Mouse (Mus musculus) lung, postnatal 0 days (tissue): ENCODE results near the gene Dmd. TPM values are rescaled to one million over a fixed set of nuclear protein-coding genes. Genes with fewer than 3 reads are reported as not detected.

Experiments used
- ATAC-seq: fragments of 200-750 bp; cut with Nextera tagmentation; 2 replicates; pipeline ENCODE4 v1.8.0; 2017; ENCODE audit warnings: moderate library complexity
- DNase-seq: peaks from one replicate; pipeline ENCODE4 v3.0.0-alpha.2; 2016; ENCODE audit warnings: low spot score
- H3K27ac ChIP-seq: fragments of 300-500 bp; sonication (generic); 2 replicates; pipeline ENCODE4 v1.5.1; 2014; ENCODE audit warnings: antibody characterized with exemption, mild to moderate bottlenecking, low read length, mixed read lengths
- H3K27me3 ChIP-seq: fragments of 300-500 bp; sonication (generic); replicated peaks from 2 replicates; pipeline ENCODE4 v1.6.1; 2014; ENCODE audit warnings: low read length, mixed read lengths; ENCODE audit not compliant: insufficient read depth
- H3K36me3 ChIP-seq: fragments of 300-500 bp; sonication (generic); 2 replicates; pipeline ENCODE4 v1.6.1; 2014; ENCODE audit warnings: low read length, mixed read lengths; ENCODE audit not compliant: insufficient read depth
- H3K4me1 ChIP-seq: fragments of 300-500 bp; sonication (generic); 2 replicates; pipeline ENCODE4 v1.6.1; 2014; ENCODE audit warnings: antibody characterized with exemption, low read depth, low read length, mixed read lengths; ENCODE audit not compliant: insufficient read depth
- H3K4me2 ChIP-seq: fragments of 300-500 bp; sonication (generic); replicated peaks from 2 replicates; pipeline ENCODE4 v1.6.1; 2014; ENCODE audit warnings: low read depth, mild to moderate bottlenecking, low read length, moderate library complexity, mixed read lengths
- H3K4me3 ChIP-seq: fragments of 300-500 bp; sonication (generic); 2 replicates; pipeline ENCODE4 v1.5.1; 2014; ENCODE audit warnings: low read depth, low read length
- H3K9ac ChIP-seq: fragments of 300-500 bp; sonication (generic); replicated peaks from 2 replicates; pipeline ENCODE4 v1.6.1; 2014; ENCODE audit warnings: low read depth, mild to moderate bottlenecking
- H3K9me3 ChIP-seq: fragments of 300-500 bp; sonication (generic); 2 replicates; pipeline ENCODE4 v1.6.1; 2016; ENCODE audit warnings: low read length, mixed read lengths
- CTCF ChIP-seq: IDR thresholded peaks from 2 replicates; pipeline ENCODE4 v1.5.1; 2016; ENCODE audit warnings: antibody characterized with exemption, mild to moderate bottlenecking
- EP300 ChIP-seq: IDR thresholded peaks from 2 replicates; pipeline ENCODE4 v1.6.1; 2016; ENCODE audit warnings: antibody characterized with exemption, mild to moderate bottlenecking, control low read depth
- WGBS: fragments of 180-500 bp; shearing (Covaris S2); extraction: QIAGEN DNeasy Blood & Tissue Kit; methylation state at CpG from one replicate; pipeline ENCODE4 v1.1.7; 2014; 5-methylcytosine and 5-hydroxymethylcytosine counted together
- polyA plus RNA-seq: library from polyadenylated mRNA; unstranded; fragments of >200 nt; fragmentation: Nextera tagmentation; extraction: Ambion mirVana; gene quantifications from 2 replicates; pipeline ENCODE4 v1.2.1, GENCODE M21; 2015

Gene Dmd
- polyA plus RNA-seq, 1 experiment from 2014 or later: 15.8 TPM

GRCm38 (mm10) chrX:85137293-85137692 is 2188.6 kb downstream of the Dmd start:
- no peak overlapping the region for H3K4me2 ChIP-seq
- DNase-seq (no peak), ATAC-seq (no peak)
- TF ChIP-seq EP300: no peak
- H3K27ac ChIP-seq: no peak overlapping the region
- H3K9me3 ChIP-seq: no peaks in the 10 kb centered on the region
- H3K4me3 ChIP-seq: no peak overlapping the region
- H3K27me3 ChIP-seq: no peaks in the 10 kb centered on the region
- H3K4me1 ChIP-seq: no peaks in the 10 kb centered on the region
- H3K9ac ChIP-seq: no peak overlapping the region
- no peaks in the 10 kb centered on the region for H3K36me3 ChIP-seq
- WGBS: 81% methylated on average over 5 of the region's 5 CpGs

GRCm38 (mm10) chrX:85171264-85171663 is 2222.6 kb downstream of the Dmd start:
- WGBS: 65% methylated on average over 2 of the region's 2 CpGs

GRCm38 (mm10) chrX:85187565-85187964 is 2238.9 kb downstream of the Dmd start:
- H3K9me3 ChIP-seq: no peaks in the 10 kb centered on the region

More at GRCm38 (mm10) chrX:85171264-85171663, 2222.6 kb downstream of the Dmd start:
- Histone ChIP-seq H3K4me3 (no peak overlapping the region), H3K27ac (no peak overlapping the region), H3K9me3 (no peaks in the 10 kb centered on the region), H3K9ac (no peak overlapping the region), H3K4me2 (no peak overlapping the region), H3K4me1 (no peaks in the 10 kb centered on the region), H3K36me3 (no peaks in the 10 kb centered on the region), H3K27me3 (no peaks in the 10 kb centered on the region)
- TF ChIP-seq CTCF: peak; percentile 48
- no peak for TF ChIP-seq EP300
- no peak for ATAC-seq
- no peak for DNase-seq

DNA sequence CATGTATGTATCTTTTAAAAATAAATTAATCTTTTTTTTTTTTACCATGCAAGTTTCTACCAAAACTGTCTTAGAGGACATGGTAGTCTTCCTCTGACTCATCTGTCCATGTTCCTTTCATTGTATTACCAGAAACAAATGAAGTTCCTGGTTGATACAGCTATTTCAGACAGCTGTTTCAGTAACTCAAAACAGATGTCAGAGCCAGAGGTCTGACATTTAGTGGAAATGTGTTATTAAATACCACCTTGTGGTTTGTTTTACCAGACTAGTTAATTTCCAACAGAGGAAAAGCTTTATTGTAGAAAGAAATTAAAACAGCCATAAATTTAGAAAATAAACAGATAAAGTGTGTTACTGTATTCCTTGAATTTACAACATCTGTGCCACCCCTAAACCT is 2245.2 kb downstream of the Dmd start:
- TF ChIP-seq CTCF: no peak
- Histone ChIP-seq H3K4me2 (no peak overlapping the region), H3K9me3 (no peaks in the 10 kb centered on the region), H3K4me1 (no peaks in the 10 kb centered on the region), H3K9ac (no peak overlapping the region), H3K27ac (no peak overlapping the region), H3K27me3 (no peaks in the 10 kb centered on the region), H3K4me3 (no peak overlapping the region), H3K36me3 (no peaks in the 10 kb centered on the region)
- no peak for DNase-seq
- no peak for ATAC-seq

More at GRCm38 (mm10) chrX:85187565-85187964, 2238.9 kb downstream of the Dmd start:
- no peaks in the 10 kb centered on the region for H3K36me3 ChIP-seq
- WGBS: 23% methylated on average over 2 of the region's 2 CpGs
- no peak overlapping the region for H3K9ac ChIP-seq
- H3K27ac ChIP-seq: no peak overlapping the region
- no peaks in the 10 kb centered on the region for H3K4me1 ChIP-seq
- H3K27me3 ChIP-seq: no peaks in the 10 kb centered on the region
- no peak overlapping the region for H3K4me3 ChIP-seq
- ATAC-seq: no peak; the same call in 1 of the 2 replicates
- no peak overlapping the region for H3K4me2 ChIP-seq
- TF ChIP-seq CTCF (no peak), EP300 (no peak)
- peak; percentile 20 for DNase-seq

- DNase-seq (no peak), ATAC-seq (no peak)
- Histone ChIP-seq H3K9ac (no peak overlapping the region), H3K27me3 (no peaks in the 10 kb centered on the region), H3K4me3 (no peak overlapping the region), H3K4me2 (no peak overlapping the region), H3K9me3 (no peaks in the 10 kb centered on the region), H3K4me1 (no peaks in the 10 kb centered on the region), H3K36me3 (no peaks in the 10 kb centered on the region), H3K27ac (no peak overlapping the region)
- TF ChIP-seq CTCF (no peak), EP300 (no peak)
- WGBS: 80% methylated on average over 5 of the region's 5 CpGs
These were observed 2249.0 kb downstream of the Dmd start for GRCm38 (mm10) chrX:85197688-85198087.

GRCm38 (mm10) chrX:85199398-85199797 is 2250.7 kb downstream of the Dmd start:
- Histone ChIP-seq H3K27me3 (no peaks in the 10 kb centered on the region), H3K9me3 (no peaks in the 10 kb centered on the region), H3K4me2 (no peak overlapping the region), H3K4me1 (no peaks in the 10 kb centered on the region), H3K9ac (no peak overlapping the region), H3K36me3 (no peaks in the 10 kb centered on the region), H3K4me3 (no peak overlapping the region), H3K27ac (no peak overlapping the region)
- WGBS: 73% methylated on average over 3 of the region's 3 CpGs
- DNase-seq: no peak
- no peak for TF ChIP-seq CTCF
- TF ChIP-seq EP300: no peak
- ATAC-seq: no peak

- 59% methylated on average over 2 of the region's 2 CpGs for WGBS
- TF ChIP-seq CTCF (no peak), EP300 (peak; percentile 65)
- peak; percentile 65 for ATAC-seq
- Histone ChIP-seq H3K4me2 (no peak overlapping the region), H3K4me1 (no peaks in the 10 kb centered on the region), H3K27ac (no peak overlapping the region), H3K9ac (no peak overlapping the region), H3K4me3 (no peak overlapping the region), H3K36me3 (no peaks in the 10 kb centered on the region), H3K9me3 (no peaks in the 10 kb centered on the region), H3K27me3 (no peaks in the 10 kb centered on the region)
- peak; percentile 46 for DNase-seq
These were observed 2258.3 kb downstream of the Dmd start for GRCm38 (mm10) chrX:85207001-85207400.
